Comparison of ENCODE assay signal across 7 mouse cellular contexts in genomic region chr1:38897431-38898248, GRCm38 (mm10). TPM values are rescaled to one million over a fixed set of nuclear protein-coding genes. Genes with fewer than 3 reads are reported as not detected.
A peak's percentile ranks its signal among the peaks of the same experiment; 100 is the strongest.
DNase-seq lines count a peak whose midpoint lies in the region; ATAC-seq and TF ChIP-seq lines count a peak whose summit lies in the region.

Gene Chst10, minus strand, starts transcription at chr1:38898161.

- no peaks in the 10 kb centered on the region for H3K79me2 ChIP-seq in heart, adult 2 months (replicated peaks; ENCODE audit: control insufficient read depth, insufficient read depth, low read length)

- TF ChIP-seq CTCF in heart, adult 2 months (IDR thresholded peaks at IDR 0.05) = no peak

- peaks cover 10% of the 10 kb centered on the region; the same call in 1 of the 2 replicates for H3K4me1 ChIP-seq in embryonic facial prominence, embryonic 13.5 days
- no peaks in the 10 kb centered on the region for H3K4me1 ChIP-seq in heart, adult 2 months (ENCODE audit: control insufficient read depth, insufficient read depth, low read length)
- H3K4me1 ChIP-seq in limb, embryonic 11.5 days (ENCODE audit: control insufficient read depth, insufficient read depth, low read length) = peaks cover 4% of the 10 kb centered on the region
- H3K4me1 ChIP-seq in midbrain, embryonic 13.5 days (replicated peaks) = peaks cover 36% of the 10 kb centered on the region

- DNase-seq in adrenal gland, postnatal 36 days = peak; percentile 49 to 71
- peak; percentile 67 to 77 for DNase-seq in heart, adult 2 months
- DNase-seq in kidney, adult 18-20 months = peak; percentile 13
- DNase-seq in limb, embryonic 11.5 days (ENCODE audit: low spot score) = peak; percentile 84
- DNase-seq in spleen, adult 18-20 months = peak; percentile 80 to 82

- under 1% methylated on average over 67 of the region's 67 CpGs for WGBS in embryonic facial prominence, embryonic 13.5 days
- WGBS in heart, adult 2 months = 2% methylated on average over 65 of the region's 67 CpGs
- under 1% methylated on average over 55 of the region's 67 CpGs for WGBS in limb, embryonic 11.5 days
- under 1% methylated on average over 67 of the region's 67 CpGs for WGBS in midbrain, embryonic 13.5 days

- H3K4me3 ChIP-seq in embryonic facial prominence, embryonic 13.5 days = peak within 1 kb of the TSS; percentile 72
- H3K4me3 ChIP-seq in heart, adult 2 months = peak within 1 kb of the TSS; percentile 43
- H3K4me3 ChIP-seq in limb, embryonic 11.5 days (ENCODE audit: low read depth, low read length) = peak within 1 kb of the TSS; percentile 70
- H3K4me3 ChIP-seq in midbrain, embryonic 13.5 days (replicated peaks) = peak within 1 kb of the TSS; percentile 75

- 0 out of 2 replicates have a peak, but pooled peaks cover 3% of the 10 kb centered on the region for H3K27me3 ChIP-seq in embryonic facial prominence, embryonic 13.5 days
- H3K27me3 ChIP-seq in heart, adult 2 months (ENCODE audit: control insufficient read depth, insufficient read depth, low read length) = peaks cover 2% of the 10 kb centered on the region; the same call in 1 of the 2 replicates
- H3K27me3 ChIP-seq in limb, embryonic 11.5 days (ENCODE audit: control insufficient read depth, insufficient read depth, low read length) = no peaks in the 10 kb centered on the region
- no peaks in the 10 kb centered on the region for H3K27me3 ChIP-seq in midbrain, embryonic 13.5 days

- H3K36me3 ChIP-seq in embryonic facial prominence, embryonic 13.5 days = peaks cover 10% of the 10 kb centered on the region; the same call in 1 of the 2 replicates
- H3K36me3 ChIP-seq in heart, adult 2 months (ENCODE audit: control insufficient read depth, insufficient read depth, low read length) = no peaks in the 10 kb centered on the region
- no peaks in the 10 kb centered on the region for H3K36me3 ChIP-seq in limb, embryonic 11.5 days (ENCODE audit: control insufficient read depth, insufficient read depth, low read length)
- H3K36me3 ChIP-seq in midbrain, embryonic 13.5 days = peaks cover 10% of the 10 kb centered on the region; the same call in 1 of the 2 replicates

- TF ChIP-seq EP300 in heart, adult 2 months (IDR thresholded peaks at IDR 0.05; ENCODE audit: insufficient read depth, low read depth, low read length) = no peak

- H3K27ac ChIP-seq in embryonic facial prominence, embryonic 13.5 days = 0 out of 2 replicates have a peak within 1 kb of the TSS, but pooled peaks have one; percentile 33
- no peak within 1 kb of the TSS for H3K27ac ChIP-seq in heart, adult 2 months
- no peak within 1 kb of the TSS for H3K27ac ChIP-seq in limb, embryonic 11.5 days (replicated peaks; ENCODE audit: low read depth, low read length)
- peak within 1 kb of the TSS; percentile 91 for H3K27ac ChIP-seq in midbrain, embryonic 13.5 days

- no peak for TF ChIP-seq POLR2A in heart, adult 2 months (IDR thresholded peaks at IDR 0.05; ENCODE audit: insufficient read depth, low read depth, low read length)

- intact Hi-C loops in heart, adult 2 months (cut with DNase I) = no loop called here

- peak within 1 kb of the TSS; percentile 73 for H3K4me2 ChIP-seq in embryonic facial prominence, embryonic 13.5 days
- H3K4me2 ChIP-seq in limb, embryonic 11.5 days (ENCODE audit: low read depth, severe bottlenecking) = peak within 1 kb of the TSS; percentile 77
- peak within 1 kb of the TSS; percentile 69 for H3K4me2 ChIP-seq in midbrain, embryonic 13.5 days (replicated peaks)

- H3K9ac ChIP-seq in embryonic facial prominence, embryonic 13.5 days = peak within 1 kb of the TSS; percentile 83
- peak within 1 kb of the TSS; percentile 61 for H3K9ac ChIP-seq in heart, adult 2 months (ENCODE audit: low read depth, low read length)
- H3K9ac ChIP-seq in limb, embryonic 11.5 days (ENCODE audit: low read length) = peak within 1 kb of the TSS; percentile 73
- peak within 1 kb of the TSS; percentile 86 for H3K9ac ChIP-seq in midbrain, embryonic 13.5 days (replicated peaks)

- no peaks in the 10 kb centered on the region for H3K9me3 ChIP-seq in embryonic facial prominence, embryonic 13.5 days
- no peaks in the 10 kb centered on the region for H3K9me3 ChIP-seq in limb, embryonic 11.5 days (ENCODE audit: control insufficient read depth, low read length)
- no peaks in the 10 kb centered on the region for H3K9me3 ChIP-seq in midbrain, embryonic 13.5 days

- ATAC-seq in embryonic facial prominence, embryonic 13.5 days (ENCODE audit: insufficient number of reproducible peaks, insufficient read depth, low FRiP score, low TSS enrichment, low read depth) = peak; percentile 82
- ATAC-seq in limb, embryonic 11.5 days (ENCODE audit: insufficient number of reproducible peaks, low FRiP score, low TSS enrichment, low read depth) = peak; percentile 76
- peak; percentile 95 for ATAC-seq in midbrain, embryonic 13.5 days

RNA-seq across cellular contexts. Expression of gene Chst10, which starts in this region (rescaled TPM):
- 1 to 10 TPM; 1.3 to 1.5 TPM for total RNA-seq in adrenal gland, postnatal 36 days (2021)
- 13.1 and 14.3 TPM in 2 replicates for polyA plus RNA-seq in embryonic facial prominence, embryonic 13.5 days (2015; fragmentation: Nextera tagmentation; extraction: Ambion mirVana)
- under 1 TPM; 0.16 to 0.34 TPM for total RNA-seq in heart, adult 2 months (2021)
- 0.26 and 0.27 TPM in 2 replicates for polyA plus RNA-seq in heart, adult 2 months (2012; rRNA removed)
- polyA plus RNA-seq in limb, embryonic 11.5 days (2014; fragmentation: Nextera tagmentation; extraction: Ambion mirVana) = 10.8 and 13.9 TPM in 2 replicates
- 45.9 and 46.6 TPM in 2 replicates for polyA plus RNA-seq in midbrain, embryonic 13.5 days (2015; fragmentation: Nextera tagmentation; extraction: Ambion mirVana)

Comparison
In these comparisons a context has a peak if more than half of its experiments do, and no peak if none do; other contexts are left out.
1. Peak in DNase-seq, H3K4me3 ChIP-seq and H3K9ac ChIP-seq in heart, adult 2 months; RNA of the gene not detected or under 1 TPM.
2. DNase-seq: peak in every context shown above with its lines; median percentile 84 in limb, embryonic 11.5 days; 81 in spleen, adult 18-20 months; 72 in heart, adult 2 months; 60 in adrenal gland, postnatal 36 days; 13 in kidney, adult 18-20 months.
3. H3K27ac ChIP-seq: peak in embryonic facial prominence, embryonic 13.5 days (single experiment) and midbrain, embryonic 13.5 days (single experiment); none in heart, adult 2 months (single experiment) and limb, embryonic 11.5 days (single experiment).
4. Peak in every context shown above with its lines, with median percentiles within 50 percentile points of each other: ATAC-seq, H3K4me2 ChIP-seq, H3K4me3 ChIP-seq and H3K9ac ChIP-seq.